Mouse (Mus musculus): ENCODE measurements around the gene Rita1.

The Rita1 gene

GRCm38 (mm10) chr5:120570289-120570897, 42.0 kb downstream of the Rita1 start:
- DNase-seq (ENCODE audit: low read depth, low spot score): no peak

GRCm38 (mm10) chr5:120569791-120570190, 42.6 kb downstream of the Rita1 start:
- DNase-seq (ENCODE audit: low read depth, low spot score): no peak

- no peak for DNase-seq (ENCODE audit: low read depth, low spot score)
Observed at GRCm38 (mm10) chr5:120568964-120569363, 43.4 kb downstream of the Rita1 start.

- DNase-seq (ENCODE audit: low read depth, low spot score): no peak
Observed at GRCm38 (mm10) chr5:120568336-120568768, 44.0 kb downstream of the Rita1 start.

GRCm38 (mm10) chr5:120567761-120568211, 44.6 kb downstream of the Rita1 start:
- DNase-seq (ENCODE audit: low read depth, low spot score): no peak

GRCm38 (mm10) chr5:120567253-120567701, 45.1 kb downstream of the Rita1 start:
- DNase-seq (ENCODE audit: low read depth, low spot score): no peak

GRCm38 (mm10) chr5:120566681-120567252, 45.6 kb downstream of the Rita1 start:
- DNase-seq (ENCODE audit: low read depth, low spot score): no peak

GRCm38 (mm10) chr5:120566101-120566500, 46.3 kb downstream of the Rita1 start:
- no peak for DNase-seq (ENCODE audit: low read depth, low spot score)

GRCm38 (mm10) chr5:120565171-120565905, 47.1 kb downstream of the Rita1 start:
- DNase-seq (ENCODE audit: low read depth, low spot score): no peak

- no peak for DNase-seq (ENCODE audit: low read depth, low spot score)
Observed at GRCm38 (mm10) chr5:120563914-120564311, 48.5 kb downstream of the Rita1 start.

- DNase-seq (ENCODE audit: low read depth, low spot score): no peak
Observed at GRCm38 (mm10) chr5:120562956-120563913, 49.2 kb downstream of the Rita1 start.

GRCm38 (mm10) chr5:120560616-120561311, 51.6 kb downstream of the Rita1 start:
- no peak for DNase-seq (ENCODE audit: low read depth, low spot score)

- no peak for DNase-seq (ENCODE audit: low read depth, low spot score)
Observed at GRCm38 (mm10) chr5:120560129-120560615, 52.2 kb downstream of the Rita1 start.

GRCm38 (mm10) chr5:120558762-120559161, 53.6 kb downstream of the Rita1 start:
- no peak for DNase-seq (ENCODE audit: low read depth, low spot score)

GRCm38 (mm10) chr5:120558041-120558440, 54.3 kb downstream of the Rita1 start:
- no peak for DNase-seq (ENCODE audit: low read depth, low spot score)

GRCm38 (mm10) chr5:120555871-120556270, 56.5 kb downstream of the Rita1 start:
- DNase-seq (ENCODE audit: low read depth, low spot score): no peak

- DNase-seq (ENCODE audit: low read depth, low spot score): no peak
Observed at GRCm38 (mm10) chr5:120550673-120551072, 61.7 kb downstream of the Rita1 start.

GRCm38 (mm10) chr5:120550137-120550536, 62.3 kb downstream of the Rita1 start:
- no peak for DNase-seq (ENCODE audit: low read depth, low spot score)

GRCm38 (mm10) chr5:120548236-120548850, 64.0 kb downstream of the Rita1 start:
- no peak for DNase-seq (ENCODE audit: low read depth, low spot score)

All from c-Kit-negative CD71-positive TER-119-positive erythroid progenitor cells, embryonic 14.5 days (primary cell).